Mouse (Mus musculus): ENCODE data around the gene Kcnq4.

DNA sequence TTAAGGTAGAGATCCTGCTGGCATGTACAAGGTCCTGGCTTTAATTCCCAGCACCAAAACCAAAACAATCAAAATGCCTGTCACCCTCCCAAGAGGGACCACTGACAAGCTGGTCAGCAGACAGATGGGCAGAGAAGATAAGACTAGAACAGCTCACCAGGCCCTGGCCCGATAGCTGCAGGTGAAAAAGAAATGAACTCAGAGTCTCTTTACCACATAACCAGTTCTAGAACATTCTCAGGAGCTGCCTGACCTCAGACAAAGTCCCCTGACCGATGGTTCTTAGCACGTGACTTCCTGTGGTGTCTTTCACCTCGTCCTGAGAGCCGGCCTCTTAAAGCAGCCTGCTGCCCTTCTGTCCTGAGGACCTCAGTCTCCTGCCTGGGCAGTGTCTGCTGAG, 78.8 kb downstream of the Kcnq4 start:
- no peak for TF ChIP-seq CTCF (IDR thresholded peaks at IDR 0.05; ENCODE audit: insufficient read depth, low read length)
- no peak for TF ChIP-seq POLR2A (IDR thresholded peaks at IDR 0.05; ENCODE audit: borderline replicate concordance, extremely low read depth, low read depth, low read length)
